Mouse (Mus musculus): ENCODE measurements around the gene Gm4881.
A peak's percentile ranks its signal among the peaks of the same experiment; 100 is the strongest.
"Not testable (repeated sequence)": the region's sequence is repeated elsewhere in the genome, so short reads cannot be mapped to it uniquely, and the experiment has no call there.

Gene Gm4881

DNA sequence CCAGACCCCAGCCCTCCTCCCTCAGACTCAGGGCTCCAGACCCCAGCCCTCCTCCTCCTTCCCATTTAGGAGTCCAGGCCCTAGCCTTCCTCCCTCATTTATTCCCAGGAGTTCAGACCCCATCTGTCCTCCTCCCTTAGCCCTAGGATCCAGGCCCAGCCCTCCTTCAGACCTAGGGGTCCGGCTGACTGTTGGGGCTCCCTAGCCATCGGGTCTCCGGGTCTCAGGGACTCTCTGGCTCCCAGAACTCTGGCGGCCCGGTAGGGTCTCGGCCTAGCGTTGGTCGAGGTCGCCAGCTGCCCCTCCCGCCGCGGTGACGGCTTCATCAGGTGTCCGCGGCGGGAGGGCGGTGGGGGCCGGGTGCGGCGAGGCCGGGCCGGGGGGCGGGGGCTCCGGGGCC is 9.7 kb upstream of the Gm4881 start:
- no peak for DNase-seq

DNA sequence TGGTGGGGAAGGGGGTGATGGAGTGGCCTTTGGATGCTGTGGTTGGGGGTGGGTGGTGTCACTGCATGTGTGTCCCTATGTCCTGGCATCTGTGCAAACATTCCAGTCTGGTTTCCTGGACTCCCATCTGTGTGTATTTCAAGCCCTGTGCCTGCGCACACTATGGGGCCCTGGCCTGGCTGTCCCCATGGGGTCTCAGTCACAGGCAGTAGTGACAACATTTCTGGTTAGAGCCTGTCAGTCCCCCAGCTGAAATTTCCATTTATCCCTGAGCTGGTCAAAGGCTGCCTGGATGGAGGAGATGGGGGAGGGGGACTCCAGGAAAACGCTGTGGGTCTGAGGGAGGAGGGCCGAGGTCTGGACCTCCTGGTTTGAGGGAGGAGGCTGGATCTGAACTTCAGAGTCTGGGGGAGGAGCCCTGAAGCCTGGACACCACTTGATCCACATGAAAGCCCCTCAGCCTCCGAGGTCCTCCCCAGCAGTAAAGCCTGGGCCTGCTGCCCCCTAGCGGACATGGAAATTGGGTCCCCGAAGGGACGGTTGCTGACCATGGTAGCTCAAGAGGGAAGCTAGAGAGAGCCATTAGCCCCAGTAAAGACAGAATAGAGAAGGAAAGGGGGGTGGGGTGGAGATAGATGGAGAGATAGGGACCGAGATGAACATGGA is 5.8 kb upstream of the Gm4881 start:
- DNase-seq: peak; percentile 80

DNA sequence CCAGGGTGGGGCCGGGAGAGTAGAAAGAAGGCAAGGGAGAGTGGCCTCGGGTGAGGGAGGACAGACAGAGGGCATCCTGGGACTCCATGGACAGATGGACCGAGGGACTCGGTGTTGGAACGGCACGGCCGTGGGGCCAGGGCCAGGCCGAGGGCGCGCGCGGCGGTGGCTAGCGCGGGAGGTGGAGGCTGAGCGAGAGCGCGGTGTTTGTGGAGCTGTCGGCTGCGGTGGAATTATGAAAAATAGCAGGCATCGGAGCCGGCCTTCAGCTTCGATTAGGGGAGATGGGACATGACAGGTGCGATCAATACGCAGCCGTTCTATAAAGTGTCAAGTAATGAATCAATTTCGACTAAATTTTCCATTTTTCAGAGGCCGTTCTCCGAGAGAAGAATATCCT is 4.5 kb upstream of the Gm4881 start:
- DNase-seq: no peak

- DNase-seq: no peak
Measured at GRCm38 (mm10) chr7:24947316-24948048, 3.2 kb upstream of the Gm4881 start.

DNA sequence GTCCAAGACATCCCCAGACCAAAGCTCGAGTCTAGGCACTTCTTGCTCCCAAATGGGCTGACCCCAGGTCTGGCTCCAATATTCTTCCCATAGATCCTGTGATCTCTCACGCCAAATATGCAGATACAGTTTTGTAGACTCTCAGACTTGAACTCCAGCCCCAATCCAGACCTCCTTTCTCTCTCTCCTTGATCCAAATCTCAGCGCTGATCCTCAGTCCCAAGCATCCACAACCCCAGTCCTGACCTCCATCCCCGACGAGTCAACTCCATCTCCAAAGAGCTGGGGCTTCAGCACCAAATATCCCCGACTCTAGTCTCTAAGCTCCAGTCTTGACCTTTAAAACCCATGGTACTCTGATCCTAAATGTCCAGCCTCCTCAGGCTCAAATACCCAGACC is 653 bp downstream of the Gm4881 start:
- no peak for DNase-seq

DNA sequence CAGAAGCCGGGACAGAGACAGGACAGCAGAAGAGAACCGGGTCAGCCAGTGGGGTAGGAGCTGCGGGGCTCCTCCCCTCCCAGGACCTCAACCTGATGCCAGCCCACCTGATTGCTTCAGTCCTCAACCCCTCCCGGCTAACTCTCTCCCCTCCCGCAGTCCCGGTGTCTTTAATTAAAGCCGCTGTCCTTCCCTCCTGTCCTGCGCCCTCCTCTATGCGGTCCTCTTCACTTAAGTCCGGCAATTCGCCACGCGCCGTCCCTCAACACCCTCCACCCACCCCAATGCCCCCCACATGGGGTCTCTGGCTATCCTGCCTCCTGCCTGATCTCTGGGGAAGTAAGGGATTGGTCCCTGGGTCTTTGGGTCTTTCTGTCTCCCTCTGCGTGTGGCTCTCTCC is 12.6 kb downstream of the Gm4881 start:
- DNase-seq: no peak

DNA sequence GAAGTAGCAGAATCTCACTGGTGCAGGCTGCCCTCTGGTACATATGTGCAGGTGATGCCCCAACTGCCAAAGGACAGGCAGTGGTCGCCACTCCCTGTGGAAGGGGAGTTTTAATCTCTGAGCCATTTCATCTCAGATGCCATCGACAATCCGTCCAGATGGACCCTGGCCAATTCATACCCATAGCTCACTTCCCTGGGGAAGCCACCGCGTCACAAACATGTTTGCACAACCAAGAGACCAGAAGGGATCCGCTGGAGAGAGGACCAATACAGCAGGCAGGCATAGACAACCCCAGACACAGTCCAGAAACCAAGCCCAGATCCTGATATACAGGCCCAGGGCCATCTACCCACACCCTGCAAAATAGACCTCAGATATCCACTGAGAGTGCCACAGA is 13.8 kb downstream of the Gm4881 start:
- DNase-seq: no peak

DNA sequence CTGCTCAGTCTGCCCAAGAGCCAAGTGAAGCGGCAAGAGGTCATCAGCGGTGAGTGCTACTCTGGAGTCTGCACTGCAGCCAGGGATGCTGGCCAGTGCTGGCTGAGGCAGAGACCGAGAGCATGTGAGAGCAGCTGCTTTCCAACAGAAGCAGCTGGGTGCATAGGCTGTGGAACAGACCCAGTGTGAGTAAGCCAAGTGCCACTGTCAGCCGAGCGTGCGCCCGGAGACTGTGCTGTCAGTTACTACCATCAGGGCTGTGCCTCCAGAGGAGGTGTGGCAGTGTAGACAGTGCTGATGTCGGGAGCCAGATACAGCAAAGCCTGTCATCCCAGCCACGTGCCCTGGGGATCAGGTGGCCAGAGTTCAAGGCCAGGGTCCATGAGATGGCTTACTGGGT is 24.6 kb downstream of the Gm4881 start:
- no peak for DNase-seq

DNA sequence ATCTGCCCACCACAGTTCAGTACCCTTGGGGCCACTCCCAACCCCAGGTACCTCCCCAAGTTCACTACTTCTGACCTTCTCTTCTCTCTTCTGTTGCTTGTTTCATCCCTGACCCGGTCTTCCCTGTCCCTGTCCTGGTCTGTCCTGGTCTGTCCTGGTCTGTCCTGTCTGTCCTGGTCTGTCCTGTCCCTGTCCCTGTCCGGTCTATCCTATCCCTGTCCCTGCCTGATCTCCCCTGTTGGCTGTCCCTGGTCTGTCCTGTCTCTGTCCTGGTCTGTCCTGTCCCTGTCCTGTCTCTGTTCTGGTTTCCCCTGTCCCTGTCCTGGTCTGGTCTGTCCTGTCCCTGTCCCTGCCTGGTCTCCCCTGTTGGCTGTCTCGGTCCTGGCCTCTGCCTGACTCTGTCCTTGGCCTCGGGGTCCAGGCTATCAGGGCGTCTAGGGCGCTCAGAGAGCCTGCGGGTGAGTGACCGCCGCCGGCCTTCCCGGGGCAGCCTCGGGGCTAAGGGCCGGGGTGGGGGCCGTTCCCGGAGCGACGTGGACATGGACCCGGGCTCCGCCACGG is 25.5 kb downstream of the Gm4881 start:
- no peak for DNase-seq

DNA sequence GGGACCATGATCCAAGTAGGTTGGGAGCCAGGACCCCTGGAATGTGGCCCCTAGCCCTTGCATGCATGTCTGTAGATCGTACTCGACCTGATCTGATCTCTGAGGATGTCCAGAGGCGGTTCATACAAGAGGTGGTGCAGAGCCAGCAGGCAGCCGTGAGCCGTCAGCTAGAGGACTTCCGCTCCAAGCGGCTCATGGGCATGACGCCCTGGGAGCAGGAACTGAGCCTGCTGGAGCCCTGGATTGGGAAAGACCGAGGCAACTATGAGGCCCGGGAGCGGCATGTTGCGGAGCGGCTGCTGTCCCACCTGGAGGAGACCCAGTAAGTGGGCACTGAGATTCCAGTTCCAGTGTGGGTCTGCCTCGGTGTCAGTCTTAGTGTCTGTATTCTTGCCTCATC is 31.8 kb downstream of the Gm4881 start:
- DNase-seq: no peak

DNA sequence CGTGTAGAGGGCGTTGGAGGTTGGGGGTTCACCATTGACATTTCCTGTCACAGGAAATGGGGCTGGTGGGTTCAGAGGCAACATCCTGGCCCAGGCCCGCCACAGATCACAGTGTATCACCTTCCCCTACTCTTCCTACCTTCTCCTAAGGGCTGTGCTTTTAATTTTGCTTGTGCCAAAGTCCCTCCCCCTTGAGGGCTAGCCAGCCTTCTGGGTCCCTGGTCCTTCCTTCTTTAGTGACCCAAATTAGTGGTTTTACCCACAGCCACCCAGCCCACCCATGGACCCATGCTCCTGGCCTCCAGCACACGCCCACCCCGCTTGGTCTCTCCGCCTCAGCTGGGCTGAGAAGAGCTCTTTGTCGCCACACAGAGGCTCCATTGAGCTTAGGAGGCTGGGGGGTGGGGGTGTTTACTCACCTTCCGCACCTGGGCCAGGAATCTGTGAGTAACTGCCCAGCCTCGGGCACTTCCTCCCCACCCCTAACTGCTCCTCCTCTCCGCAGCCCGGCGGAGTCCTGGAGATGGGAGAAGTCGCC is 37.0 kb downstream of the Gm4881 start:
- DNase-seq: peak; percentile 87

DNA sequence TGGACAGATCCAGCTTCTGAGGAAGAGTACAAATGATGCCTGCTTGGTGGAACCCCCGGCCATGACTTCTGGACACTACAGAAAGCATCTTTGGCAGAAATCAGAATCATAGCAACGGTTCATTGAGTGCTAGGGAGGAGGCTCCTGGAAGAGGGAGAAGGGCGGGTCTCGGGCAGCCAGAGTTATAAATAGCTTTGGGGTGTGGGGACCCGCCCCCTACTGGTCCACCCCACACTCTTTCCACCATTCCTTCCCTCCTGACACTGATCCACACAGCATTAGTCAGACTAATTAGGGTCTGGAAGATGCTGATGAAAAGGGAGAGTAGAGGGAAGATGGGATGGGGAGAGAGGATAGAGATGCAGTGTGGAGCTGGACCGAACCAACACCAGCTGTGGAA is 37.7 kb downstream of the Gm4881 start:
- DNase-seq: peak; percentile 70

DNA sequence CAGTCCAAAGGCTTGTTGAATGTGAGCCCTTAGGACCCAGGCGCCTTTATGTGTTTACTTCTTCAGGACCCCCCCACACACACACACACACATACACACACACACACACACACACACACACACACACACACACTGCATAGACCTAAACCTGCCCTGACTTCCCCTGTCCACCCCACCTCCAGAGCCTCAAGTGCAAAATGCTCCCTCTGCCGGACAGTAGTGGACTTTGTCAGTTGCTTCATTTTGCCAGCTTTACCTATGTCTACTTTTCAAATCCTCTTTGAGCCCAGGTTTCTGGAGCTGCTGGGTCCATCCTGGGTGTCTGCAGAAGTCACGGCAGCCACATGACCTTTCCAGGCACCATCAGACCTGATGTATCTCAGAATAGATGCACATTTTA is 39.4 kb downstream of the Gm4881 start:
- peak; percentile 56 for DNase-seq

GRCm38 (mm10) chr7:24904070-24904483 is 40.2 kb downstream of the Gm4881 start:
- DNase-seq: peak; percentile 97

- DNase-seq: peak; percentile 33
Measured at GRCm38 (mm10) chr7:24903444-24903825, 40.9 kb downstream of the Gm4881 start.

DNA sequence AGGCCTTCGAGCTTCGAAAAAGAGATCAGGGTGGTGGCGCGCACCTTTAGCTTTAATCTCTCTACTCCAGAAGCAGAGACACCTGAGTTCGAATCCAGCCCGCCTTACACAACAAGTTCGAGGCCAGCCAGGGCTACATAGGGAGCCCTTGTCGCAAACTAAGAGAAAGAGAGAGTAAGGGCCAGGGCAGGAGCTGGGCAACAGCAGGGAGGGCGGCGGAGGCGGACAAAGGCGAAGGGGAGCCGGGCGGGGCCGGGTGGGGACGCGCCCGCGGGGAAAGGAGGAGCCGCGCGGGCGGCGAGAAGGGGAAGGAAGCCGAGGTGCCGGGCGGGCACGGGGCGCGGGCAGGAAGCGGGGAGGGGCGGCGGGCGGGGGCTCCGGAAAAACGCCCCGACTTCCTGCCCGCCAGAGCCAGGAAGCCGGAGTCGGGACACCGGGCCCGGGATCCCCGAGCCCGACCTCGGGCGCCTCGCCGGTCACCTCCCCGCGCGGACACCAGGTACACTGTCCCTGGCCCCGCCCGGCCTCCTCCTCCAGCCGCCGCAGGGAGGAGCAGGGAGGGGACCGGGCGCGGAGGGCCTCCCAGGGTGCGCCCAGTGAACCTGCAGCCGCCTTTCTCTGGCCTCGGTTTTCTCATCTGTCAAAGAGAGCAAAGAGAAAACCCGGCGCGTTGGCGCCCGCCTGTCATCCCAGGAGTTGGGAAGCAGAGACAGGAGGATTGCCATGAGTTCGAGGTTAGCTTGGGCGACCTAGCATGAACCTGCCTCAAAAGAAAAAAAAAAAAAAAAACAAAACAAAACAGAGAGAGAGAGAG is 41.5 kb downstream of the Gm4881 start, which contains the start of gene Arhgef1:
Arhgef1 (plus strand) TSS at position 283 of the 814 bp plus-strand sequence.
- peak; percentile 86 for DNase-seq

DNA sequence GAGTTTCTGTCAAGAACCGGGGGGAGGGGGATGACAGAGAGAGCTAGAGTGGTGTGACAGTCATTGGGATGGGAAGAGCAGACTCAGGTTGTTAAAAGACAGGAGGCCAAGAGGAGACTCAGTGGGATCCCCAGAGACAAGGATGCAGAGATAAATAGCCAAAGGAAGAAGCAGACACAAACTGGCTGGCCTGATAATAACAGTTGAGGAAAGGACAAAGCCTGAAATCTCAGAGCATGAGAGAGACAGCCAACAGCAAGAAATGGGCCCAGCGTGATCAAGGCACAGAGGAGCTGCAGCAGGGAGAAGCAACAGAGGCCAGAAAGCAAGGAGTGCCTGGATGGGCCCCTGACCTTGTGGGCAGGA is 42.0 kb downstream of the Gm4881 start:
- no peak for DNase-seq

DNA sequence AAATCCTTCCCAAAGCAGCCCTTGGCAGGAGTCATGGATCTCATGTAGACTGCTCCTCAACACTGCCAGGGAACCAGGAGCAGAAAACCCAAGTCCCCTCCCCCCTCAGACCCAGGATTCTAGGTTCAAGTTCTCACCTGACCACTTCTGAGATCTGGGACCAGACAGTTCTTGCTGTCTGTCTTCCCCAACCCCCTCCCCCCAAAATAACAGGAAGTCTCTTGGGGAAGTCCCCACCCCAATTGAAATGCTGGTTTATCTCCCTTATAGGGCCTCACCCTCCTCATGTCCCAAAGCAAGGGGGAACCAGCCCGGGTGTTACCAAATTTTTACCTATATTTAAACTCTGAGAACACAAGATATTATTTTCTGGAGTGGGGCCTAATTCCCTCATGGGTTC is 42.5 kb downstream of the Gm4881 start:
- peak; percentile 41 for DNase-seq

GRCm38 (mm10) chr7:24901114-24901513 is 43.2 kb downstream of the Gm4881 start:
- DNase-seq: no peak

DNA sequence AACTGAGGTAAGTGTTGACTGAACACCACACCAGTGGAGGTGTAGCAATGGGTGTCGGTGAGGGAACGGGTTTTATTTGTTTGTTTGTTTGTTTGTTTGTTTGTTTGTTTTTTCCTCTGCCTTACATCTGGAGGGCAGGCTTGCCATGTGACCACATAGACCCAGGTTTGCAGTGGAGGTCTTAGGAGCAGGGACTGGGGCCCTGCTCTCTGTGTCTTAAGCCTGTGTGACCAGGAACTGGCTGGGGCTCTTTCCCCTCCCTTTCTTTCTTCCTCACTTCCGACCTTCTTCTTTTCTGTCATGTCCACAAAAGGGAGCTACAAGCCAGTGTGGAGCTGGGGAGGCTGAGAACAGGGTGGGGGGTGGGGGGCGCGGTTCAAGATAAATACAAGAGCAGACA is 46.3 kb downstream of the Gm4881 start:
- DNase-seq: no peak

DNA sequence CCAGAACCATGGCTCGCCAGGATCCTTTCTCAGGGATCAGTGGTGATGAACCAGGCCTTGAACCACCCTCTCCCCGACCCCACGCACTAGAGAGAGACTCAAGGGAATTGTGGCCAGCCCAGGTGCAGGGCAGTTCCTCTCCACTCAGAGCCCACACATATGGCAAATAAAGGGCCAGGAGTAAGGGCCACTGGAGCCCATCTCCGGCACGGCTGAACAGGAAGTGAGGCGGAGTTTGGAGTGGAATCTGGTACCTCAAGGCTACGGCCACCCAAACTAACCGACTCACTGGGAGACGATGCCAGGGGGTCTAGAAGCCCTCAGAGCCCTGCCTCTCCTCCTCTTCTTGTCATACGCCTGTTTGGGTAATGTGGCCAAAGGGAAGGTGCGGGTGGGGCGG is 47.1 kb downstream of the Gm4881 start, which contains the start of gene Cd79a:
Cd79a (plus strand) TSS at position 158 of the 400 bp plus-strand sequence.
- no peak for DNase-seq

DNA sequence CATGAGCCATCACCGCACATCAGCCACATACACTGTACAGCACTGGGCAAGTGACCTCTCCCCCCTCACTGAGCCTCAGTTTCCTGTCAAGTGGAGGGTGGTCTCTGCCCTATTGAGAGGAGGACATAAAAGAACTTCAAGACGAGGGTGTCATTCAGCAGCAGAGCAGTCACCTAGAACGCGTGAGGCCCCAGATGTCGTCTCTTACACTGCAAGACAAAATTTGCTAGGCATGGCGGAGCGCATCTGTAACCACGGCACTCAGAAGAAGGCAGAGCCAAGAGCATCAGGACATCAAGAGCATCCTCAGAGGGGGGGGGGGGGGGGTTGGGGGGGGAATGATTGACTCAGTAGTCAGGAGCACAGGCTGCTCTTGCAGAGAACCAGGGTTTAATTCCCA is 48.0 kb downstream of the Gm4881 start:
- no peak for DNase-seq

- DNase-seq: not testable (repeated sequence)
Measured at GRCm38 (mm10) chr7:24895749-24896148, 48.5 kb downstream of the Gm4881 start.
